Mouse (Mus musculus): Measurements from ENCODE around the gene Pdia4.

- no peak for TF ChIP-seq CTCF (IDR thresholded peaks at IDR 0.05; ENCODE audit: control insufficient read depth, insufficient read depth, insufficient read length)
- no peak for TF ChIP-seq USF1 (IDR thresholded peaks at IDR 0.05; ENCODE audit: low read depth)
- no peak for TF ChIP-seq MAX (IDR thresholded peaks at IDR 0.05)
- no peak for TF ChIP-seq CEBPB (IDR thresholded peaks at IDR 0.05; ENCODE audit: low read depth)
- no peak for TF ChIP-seq MYOD1 (IDR thresholded peaks at IDR 0.05; ENCODE audit: control insufficient read depth, insufficient read length, low read depth)
- no peak for TF ChIP-seq FOSL1 (IDR thresholded peaks at IDR 0.05; ENCODE audit: insufficient read depth, low read length, poor library complexity, severe bottlenecking)
- no peak for TF ChIP-seq MYOG (IDR thresholded peaks at IDR 0.05; ENCODE audit: control insufficient read depth, extremely low read depth, insufficient read length)
Measured at GRCm38 (mm10) chr6:47827462-47827861, 14.2 kb upstream of the Pdia4 start.
